Mouse (Mus musculus) G1E (cell line): ENCODE results near the gene Mindy1.

Experiments used
- CTCF ChIP-seq: IDR thresholded peaks from 2 replicates; pipeline ENCODE4 v1.5.1; 2012; ENCODE audit warnings: low read depth, low read length, inconsistent platforms, mixed read lengths
- GATA1 ChIP-seq: IDR thresholded peaks from 2 replicates; pipeline ENCODE4 v1.6.1; 2012; ENCODE audit warnings: borderline replicate concordance, low read length, inconsistent platforms, mixed read lengths

- no peak for TF ChIP-seq CTCF
- TF ChIP-seq GATA1 = no peak
Observed at GRCm38 (mm10) chr3:95241498-95241897, 39.6 kb upstream of the Mindy1 start, which contains the start of gene Gm128.
